Mouse (Mus musculus) MEL-GATA-1-ER (cell line): ENCODE data around the gene Pm20d2.
A peak's percentile ranks its signal among the peaks of the same experiment; 100 is the strongest.

Experiments
- DNase-seq: peaks from one replicate; pipeline ENCODE4 v3.0.0-alpha.2; 2012; ENCODE audit warnings: low read depth; ENCODE audit errors: extremely low read depth

Gene Pm20d2

DNA sequence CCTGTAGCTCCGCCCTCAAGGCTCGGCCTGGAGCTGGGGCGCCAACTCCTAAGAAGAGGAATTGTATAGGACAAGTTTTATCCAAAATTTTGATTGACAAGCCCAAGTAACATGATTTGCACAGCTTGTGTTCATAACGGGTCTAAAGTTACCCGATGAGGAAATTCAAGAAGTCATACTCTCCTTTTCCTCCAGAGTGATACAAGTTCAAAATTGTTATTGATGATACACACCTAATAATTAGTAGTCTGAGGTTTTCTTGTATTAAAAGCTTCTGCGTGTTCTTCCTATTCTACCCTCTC, at the start of gene Pm20d2:
Gene Pm20d2, minus strand, starts transcription at position 3 of the 302 bp plus-strand sequence.
- DNase-seq = no peak

DNA sequence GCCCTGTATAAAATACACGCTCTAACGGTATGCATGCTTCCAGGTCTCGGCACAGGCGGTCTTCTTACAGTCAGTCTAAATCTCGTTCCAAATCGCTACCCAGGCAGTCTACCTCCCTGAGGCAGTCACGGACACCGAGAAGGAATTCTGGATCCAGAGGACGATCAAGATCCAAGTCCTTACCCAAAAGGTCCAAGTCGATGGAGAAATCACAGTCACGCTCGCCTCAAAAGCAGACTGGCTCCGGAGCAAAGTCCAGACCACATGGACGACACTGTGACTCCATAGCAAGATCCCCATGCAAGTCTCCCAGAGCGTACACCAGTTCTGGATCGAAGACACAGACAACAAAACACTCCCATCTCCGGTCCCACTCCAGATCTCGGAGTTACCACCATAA, 41.3 kb upstream of the Pm20d2 start:
- DNase-seq = no peak

DNA sequence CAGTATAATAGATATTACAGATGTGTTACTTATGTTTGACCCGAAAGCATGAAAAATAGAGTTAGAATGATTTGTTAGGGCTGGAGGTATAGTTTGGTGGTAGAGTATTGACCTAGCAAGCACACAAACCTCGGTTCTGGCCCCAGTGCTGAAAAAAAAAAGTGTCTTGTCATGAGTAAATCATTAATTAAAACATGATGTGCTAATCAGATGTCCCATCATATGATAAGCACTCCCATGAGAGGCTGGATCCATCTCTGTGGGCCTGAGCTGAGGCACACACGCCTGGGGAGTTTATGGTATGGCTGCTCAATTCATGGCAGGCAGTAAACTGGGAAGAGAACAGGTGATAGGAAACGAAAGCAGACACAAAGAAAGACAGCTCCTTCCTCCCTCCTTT, 40.1 kb upstream of the Pm20d2 start:
- DNase-seq = no peak

DNA sequence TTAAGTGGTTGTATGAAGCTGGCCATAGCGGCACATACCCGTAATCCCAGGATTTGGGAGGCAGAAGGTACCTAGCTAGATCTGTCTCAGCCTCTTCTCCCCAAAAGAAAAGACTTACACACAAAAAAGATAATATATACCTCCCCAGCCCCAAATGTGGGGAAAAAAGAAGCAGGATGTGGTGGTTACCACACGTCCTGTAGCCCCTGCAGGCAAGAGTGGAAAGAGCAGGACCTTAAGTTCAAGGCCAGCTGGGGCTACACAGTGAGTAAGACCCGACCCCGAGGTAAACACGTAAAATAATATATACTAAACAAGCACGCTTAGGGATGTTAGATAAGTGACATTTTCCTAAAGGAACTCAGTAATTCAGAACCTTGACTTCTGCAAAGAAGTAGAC, 37.6 kb upstream of the Pm20d2 start:
- no peak for DNase-seq

DNA sequence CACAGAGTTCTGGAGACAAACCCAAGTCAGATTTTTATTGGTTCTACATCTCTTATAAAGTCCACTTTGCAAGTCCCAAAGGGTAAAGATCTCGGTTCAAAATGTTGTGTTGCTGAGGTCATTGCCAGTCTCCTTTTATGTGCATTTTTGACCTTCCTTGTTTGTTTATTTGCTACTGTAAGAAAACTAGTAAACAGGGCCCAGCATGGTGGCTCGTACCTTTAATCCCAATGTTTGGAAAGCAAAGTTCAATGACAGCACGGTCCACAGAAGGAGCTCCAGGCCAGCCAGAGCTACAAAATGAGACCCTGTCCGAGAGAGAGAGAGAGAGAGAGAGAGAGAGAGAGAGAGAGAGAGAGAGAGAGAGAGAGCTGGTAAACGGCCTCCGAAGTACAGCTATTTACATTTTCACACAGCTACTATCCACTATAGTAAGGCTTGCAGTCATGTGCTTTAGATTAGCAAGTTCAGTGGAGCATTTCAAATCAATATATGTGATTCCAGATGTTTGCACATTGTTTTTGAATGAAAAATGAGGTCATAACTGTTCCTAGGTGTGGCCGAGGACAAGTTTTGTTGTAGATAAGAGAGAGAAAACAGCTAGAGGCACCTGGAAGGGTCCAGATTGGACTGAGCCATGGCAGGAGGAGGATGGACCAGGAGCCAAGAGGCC, 34.6 kb upstream of the Pm20d2 start:
- no peak for DNase-seq

DNA sequence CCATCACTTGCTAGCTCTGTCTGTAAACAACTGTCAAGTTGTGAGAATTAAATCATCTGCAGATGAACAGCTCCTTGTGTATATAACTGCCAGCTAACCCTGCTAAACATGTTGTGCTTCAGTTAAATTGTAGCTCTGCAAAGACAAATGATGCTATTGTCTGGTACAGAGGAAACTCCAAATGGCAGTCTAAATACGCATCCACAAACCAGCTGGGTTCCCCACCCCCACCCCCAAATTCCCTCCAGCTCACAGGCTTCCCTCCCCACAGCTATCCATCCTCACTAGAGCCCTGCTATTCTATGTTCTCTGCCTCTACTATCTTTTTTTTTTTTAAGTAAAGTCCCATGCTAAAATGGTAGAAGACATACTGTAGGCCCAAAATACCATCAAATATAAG, 32.3 kb upstream of the Pm20d2 start:
- no peak for DNase-seq

DNA sequence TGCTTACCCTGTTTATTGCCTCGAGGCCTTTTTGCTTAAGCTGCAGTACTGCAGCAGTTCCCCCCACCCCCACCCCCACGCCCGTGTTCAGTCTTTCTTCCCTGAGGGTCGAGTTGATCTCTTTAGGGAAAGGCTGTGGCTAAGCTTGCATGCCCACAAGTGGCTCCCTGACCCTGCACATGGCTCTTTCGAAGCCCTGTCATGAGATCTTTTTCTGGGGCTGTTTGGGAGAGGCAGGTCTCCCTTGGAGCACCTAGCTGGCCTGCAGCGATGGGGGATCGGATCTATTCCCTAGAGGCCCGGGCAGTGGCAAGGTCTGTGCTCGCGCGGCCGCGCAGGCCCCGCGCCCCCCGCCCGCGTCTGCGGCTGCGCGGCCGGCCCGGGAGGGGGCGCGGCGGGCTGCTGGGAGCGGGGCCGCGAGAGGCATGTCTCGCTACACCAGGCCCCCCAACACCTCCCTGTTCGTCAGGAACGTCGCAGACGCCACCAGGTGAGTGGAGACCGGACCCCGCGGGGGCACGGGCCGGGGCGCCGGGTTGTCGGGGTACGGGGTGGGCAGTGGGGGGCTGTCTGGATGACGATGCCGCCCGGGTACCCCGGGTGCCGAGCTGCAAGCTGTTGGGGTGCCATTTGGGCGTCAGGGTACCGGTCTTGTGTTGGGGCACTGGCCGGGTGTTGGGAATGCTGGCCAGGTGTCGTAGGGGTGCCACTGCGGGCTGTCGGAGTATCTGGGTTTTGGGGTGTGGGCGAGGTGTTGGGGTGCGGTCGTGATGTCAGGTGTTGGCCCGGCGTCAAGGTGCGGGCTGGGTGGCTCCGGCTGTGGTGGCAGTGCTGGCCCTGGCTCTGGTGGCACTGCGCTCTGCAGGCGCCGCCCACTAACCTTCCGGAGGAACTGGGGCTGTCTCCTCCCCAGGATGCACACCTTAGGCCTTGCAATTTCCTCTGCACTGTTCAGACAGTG, 19.6 kb upstream of the Pm20d2 start, which contains the start of gene Srsf12:
Gene Srsf12, plus strand, starts transcription at position 111 of the 961 bp plus-strand sequence.
- no peak for DNase-seq

DNA sequence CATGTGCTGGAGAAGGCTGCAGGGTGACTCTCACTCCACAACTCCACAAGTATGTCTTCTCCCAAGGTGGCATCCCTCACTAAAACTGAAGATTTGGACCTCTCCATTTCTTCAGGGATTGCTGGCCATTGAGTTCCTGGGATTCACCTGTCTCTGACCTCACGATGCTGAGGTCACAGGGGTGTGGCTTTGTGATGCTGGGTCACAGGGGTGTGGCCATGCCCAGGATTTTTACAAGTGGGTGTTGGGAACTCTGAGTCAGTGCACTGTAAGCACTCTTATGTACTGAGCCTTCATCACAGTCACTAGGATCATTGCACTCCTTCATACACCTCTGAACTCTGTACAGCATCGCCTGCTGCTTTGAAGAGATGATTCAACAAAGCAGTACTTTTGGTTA, 18.0 kb upstream of the Pm20d2 start:
- DNase-seq = no peak

DNA sequence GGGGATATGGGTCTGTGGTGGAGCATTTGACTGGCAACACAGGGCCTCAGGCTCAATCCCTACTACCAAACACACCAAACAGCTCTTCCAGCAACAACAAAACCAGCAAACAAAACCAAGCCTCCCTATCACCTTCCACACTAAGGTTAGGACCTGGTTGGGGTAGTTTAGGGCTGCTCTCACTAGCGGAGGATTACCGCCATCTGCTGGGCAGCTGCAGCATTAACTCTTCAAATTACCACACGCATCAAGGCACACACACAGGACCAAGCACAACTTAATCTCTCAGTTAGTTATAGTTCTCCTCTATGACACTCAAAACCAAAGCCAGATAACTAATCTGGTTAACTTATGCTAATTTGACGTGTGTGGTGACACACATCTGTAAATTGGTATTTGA, 15.1 kb upstream of the Pm20d2 start:
- DNase-seq = peak; percentile 15

DNA sequence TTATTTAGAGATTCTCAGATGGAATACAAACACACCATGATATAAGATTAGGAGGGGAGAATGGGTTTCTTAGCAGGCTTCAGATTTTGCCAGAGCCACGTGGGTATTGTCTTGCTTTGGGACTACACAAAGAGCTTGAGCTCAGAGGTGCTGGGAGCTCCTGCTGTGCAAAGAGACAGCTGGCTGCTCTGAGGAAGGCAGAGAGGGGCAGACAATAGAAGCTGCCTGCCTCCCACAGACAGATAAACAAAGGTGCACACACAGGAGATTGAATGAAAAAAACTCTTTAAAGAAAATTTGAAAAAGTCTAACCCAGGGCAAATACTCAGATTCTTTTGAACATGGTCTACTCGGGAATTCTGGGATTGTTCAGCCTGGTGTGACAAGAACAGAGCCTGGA, 8.6 kb upstream of the Pm20d2 start:
- no peak for DNase-seq

DNA sequence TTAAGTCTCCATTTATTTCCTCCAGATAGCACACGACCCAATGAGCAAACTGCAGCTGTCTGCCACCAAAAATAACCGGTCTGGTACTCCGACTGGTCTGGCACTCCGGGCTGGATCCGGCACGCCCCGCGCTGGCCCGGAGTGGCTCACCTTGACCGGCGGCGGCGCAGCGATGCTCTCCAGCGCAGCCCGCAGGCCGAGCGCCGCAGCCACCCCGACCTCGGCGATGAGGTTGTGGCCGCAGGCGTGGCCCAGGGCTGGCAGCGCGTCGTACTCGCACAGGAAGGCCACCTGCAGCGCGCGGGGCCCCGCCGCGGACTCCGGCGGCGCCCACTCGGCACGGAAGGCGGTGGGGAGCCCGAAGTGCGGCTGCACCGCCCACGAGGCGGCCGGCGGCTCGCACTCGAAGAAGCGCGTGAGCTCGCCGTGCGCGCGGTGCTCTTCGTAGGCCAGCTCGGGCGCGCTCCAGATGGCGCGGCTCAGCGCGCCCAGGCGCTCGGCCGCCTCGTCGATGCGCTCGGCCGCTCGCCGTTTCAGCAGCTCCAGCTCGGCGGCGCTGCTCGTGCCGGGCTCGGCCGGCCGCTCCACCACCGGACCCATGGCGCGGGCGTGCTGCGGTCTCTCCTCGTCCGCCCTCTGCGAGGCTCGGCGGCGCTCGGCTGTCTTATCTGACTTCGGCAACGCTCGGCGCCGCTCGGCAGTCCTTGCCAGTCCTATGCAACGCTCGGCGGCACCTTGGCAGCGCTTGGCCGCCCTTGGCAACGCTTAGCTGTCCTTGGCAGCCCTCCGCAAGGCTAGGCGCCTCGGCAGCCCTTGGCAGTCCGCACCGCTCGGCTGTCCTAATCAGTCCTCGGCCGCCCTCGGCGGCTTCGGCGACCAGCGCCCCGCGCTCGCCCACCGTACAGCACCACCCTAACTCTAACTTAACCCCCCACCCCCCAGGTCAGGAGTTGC, 479 bp downstream of the Pm20d2 start:
- DNase-seq = no peak

DNA sequence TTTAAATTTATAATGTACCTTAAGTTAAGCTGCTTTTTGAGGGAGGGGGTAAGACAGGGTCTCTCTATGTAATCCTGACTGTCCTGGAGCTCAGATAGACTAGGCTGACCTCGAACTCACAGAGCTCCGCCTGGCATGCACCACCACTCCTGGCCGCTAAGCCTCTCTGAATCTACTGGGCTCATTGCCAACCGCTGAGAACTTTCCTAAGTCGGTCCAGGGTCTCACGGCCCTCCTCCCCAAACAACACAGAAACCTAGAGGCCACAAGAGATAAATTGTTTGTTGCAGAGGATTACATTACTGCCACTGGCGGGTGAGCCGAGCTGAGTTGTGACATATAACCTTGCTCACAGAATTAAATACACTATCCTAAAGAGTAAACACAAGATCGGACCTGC, 1.4 kb downstream of the Pm20d2 start:
- no peak for DNase-seq

DNA sequence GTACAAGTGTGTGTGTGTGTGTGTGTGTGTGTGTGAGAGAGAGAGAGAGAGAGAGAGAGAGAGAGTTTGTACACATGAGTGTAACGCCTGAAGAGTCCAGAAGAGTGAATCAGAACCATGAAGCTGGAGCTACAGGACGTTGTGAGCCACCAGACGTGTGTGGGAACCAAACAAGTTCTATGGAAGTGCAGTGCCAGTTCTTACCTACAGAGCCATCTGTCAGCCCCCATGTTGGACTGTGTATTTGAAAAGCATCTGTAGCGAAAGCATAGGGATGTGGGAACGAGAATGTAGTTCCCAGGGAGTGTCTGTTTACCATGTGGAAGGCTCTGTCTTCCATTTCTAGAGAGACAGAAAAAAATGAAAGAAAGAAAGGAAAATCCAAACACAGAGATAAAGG, 6.1 kb downstream of the Pm20d2 start:
- no peak for DNase-seq

DNA sequence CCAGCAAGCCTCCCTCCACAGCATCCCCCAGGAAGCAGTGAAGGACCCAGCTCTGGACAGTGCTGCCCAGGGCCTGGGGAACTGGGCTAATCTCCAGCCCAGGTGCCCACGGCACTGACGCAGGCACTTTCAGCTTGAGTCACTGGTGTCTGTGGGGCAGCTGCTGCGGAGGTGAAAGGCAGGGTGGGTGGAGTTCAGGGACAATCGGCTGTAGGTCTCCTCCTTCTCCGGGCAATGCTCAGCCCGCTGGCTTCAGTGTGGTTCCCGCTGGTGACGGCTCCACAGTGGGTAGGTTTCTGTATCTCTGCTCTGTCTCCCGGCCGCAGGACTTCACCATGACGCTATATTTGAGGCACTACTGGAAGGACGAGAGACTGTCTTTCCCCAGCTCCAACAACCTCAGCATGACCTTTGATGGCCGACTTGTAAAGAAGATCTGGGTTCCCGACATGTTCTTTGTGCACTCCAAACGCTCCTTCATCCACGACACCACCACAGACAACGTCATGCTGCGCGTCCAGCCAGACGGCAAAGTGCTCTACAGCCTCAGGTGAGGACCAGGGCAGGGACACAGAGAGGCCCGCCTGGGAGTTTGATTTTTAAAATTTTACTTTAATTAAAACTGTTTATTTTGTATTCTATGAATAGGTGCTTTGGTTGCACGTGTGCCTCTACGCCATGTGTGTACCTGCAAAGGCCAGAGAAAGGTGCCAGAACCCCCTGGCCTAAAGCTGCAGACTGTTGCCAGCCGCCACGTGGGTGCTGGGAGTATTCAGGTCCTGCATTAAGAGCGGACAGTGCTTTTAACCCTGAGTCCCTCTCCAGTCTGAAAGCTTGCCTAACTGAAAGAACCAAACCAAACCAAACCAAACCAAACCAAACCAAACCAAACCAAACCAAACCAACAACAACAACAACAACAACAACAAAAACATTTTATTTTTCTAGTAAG, 37.2 kb downstream of the Pm20d2 start:
- no peak for DNase-seq

DNA sequence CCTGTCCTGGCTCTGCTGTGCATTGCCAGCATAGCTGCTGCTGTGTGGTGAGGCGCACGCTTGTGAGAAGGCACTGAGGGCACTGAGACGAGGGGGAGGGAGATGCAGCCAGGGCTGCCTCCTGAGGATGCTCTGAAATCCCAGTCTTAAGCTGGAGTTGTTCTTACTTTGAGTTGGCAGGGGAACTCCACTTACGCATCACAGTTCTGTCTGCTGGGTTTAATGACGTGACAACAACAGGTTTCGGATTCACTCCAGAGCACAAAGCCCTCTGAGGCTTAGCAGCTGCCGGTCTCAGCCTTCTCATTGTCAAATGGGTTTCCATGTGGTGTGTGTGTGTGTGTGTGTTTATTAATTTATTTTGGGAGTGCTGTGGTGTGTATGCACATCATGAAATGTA, 40.4 kb downstream of the Pm20d2 start:
- DNase-seq = no peak

DNA sequence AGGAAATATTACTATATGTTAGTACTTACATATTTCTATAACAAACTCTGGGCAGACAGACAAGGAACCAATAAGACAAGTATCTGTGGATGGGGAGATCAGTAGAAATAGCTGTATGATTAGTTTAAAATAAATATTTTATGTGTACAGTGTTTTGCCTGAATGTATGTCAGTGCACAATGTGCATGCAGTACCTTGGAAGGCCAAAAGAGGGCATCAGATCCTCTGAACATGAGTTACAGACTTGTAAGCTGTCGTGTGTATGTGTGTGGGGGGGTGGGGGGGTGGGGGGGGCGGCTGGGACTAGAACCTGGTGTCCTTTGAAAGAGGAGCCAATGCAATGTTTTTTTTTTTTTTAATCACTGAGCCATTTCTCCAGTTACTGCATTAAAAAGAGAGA, 41.7 kb downstream of the Pm20d2 start:
- DNase-seq = peak; percentile 22

DNA sequence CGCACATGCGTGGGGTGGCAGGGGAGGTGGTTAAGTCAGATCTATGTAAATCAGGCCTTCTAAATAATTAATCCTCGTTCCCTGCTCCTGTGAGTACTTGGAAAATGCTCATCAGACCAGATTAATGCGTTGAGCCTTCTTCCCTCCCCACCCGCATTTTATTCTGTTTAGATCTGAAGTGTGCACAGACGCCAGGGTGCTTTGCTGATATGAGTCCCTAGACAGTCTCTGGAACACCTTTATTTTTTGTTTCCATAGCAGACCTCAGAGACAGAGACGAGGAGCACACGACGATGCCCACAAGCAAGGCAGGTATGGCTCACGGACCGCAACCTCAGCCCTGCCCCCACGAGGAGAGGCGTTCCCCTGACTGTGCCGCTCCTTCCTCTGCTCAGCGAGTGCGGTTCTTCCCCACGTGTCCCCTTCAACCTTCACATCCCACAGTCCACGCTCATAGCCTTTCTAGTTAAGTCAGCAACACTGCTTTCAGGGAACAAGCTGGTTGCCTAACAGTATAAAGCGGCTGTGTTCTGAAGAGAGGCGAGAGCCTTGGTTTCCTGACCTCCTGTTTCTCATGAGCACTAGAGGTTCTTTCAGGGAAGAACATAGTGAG, 42.8 kb downstream of the Pm20d2 start:
- DNase-seq = no peak

DNA sequence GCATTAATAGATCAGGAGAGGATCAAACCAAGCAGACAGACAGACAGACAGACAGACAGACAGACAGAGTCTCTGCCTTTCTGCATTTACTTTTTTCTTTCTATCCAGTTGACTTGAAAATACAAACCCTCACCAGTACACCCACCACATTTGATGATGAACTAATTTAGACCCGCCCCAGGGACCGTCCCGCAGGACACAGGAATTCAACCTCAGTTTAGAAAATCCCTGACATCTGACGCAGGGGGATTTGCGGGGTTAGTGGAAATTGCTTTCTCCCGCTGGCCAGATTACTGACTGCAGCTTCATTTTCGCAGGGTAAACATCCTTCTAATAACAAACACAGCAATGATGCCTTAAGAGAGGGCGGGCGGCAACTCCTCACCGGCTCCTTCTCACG, 57.3 kb downstream of the Pm20d2 start, which contains the start of gene Gabrr1:
Gene Gabrr1, plus strand, starts transcription at position 301 of the 400 bp plus-strand sequence.
- DNase-seq = no peak

DNA sequence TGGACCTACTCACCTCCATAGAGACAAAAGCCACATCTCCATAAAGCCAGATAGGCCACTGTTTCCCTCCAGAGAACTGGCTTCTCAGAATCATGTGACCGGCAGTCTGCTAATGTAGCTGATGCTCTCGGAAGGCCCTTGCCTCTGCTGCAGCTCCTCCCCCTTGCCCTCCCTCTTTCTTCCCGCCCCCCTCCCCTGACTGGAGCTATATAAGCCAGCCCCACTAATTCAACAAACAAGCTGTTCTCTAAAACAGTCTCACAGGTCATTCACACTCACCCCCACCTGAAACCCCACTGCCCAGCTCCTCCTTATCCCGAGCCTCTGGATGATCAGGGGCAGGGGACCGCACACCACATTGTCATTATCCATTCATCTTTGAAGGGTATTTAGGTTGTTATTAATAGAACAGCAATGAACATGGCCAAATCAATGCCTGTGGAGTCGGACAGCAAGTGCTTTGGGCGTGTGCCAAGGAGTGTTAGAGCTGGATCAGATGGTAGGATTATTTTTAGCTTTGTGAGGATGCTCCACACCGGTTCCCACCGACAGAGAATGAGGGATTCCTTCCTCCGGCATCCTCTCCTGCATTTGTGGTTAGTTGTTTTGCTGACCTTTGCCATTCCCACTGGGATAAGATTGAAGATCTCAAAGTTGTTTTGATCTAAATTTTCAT, 64.0 kb downstream of the Pm20d2 start:
- DNase-seq = no peak
